Mouse (Mus musculus) CD4-positive, CD25-positive, alpha-beta regulatory T cell, adult 2 months (primary cell): ENCODE data around the gene Sh2b1.

Experiments
- DNase-seq: peaks from one replicate; pipeline ENCODE4 v3.0.0-alpha.2; 2012; ENCODE audit warnings: low read depth, low spot score

Gene Sh2b1

DNA sequence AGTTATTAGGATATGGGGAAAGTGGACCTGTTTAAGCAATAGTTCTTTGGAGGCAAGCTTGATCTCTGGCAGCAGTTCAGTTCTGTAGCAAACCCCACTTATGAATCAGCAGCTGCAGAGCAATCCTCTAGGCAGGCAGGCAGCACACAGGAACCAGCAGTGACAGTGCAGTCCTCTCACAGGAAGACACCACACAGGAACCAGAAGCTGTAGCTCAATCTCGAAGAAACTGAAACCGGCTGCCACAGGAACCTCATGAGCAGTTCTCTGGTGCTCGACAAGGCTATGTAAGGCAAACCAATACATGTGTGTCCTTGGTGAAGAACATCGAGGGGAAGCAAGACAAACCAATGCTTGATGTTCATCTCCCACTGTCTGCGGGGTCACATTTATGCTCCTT is 53.5 kb downstream of the Sh2b1 start:
- peak; percentile 18 for DNase-seq

DNA sequence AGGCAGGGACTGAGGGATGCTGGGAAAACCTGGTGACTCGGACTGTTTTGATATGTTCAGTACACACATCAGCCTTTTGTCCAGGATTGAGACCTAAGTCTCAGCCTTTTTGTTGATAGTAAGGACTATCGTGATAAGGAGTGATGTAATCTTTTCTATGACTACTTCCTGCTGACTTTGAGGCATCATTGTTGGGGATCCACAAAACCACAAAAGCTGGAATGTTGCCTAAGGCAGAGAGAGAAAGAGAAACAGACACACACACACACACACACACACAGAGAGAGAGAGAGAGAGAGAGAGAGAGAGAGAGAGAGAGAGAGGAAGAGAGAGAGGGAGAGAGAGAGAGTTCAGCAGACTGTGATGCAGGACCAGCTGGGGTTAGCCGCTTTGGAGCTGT is 56.7 kb downstream of the Sh2b1 start:
- no peak for DNase-seq

DNA sequence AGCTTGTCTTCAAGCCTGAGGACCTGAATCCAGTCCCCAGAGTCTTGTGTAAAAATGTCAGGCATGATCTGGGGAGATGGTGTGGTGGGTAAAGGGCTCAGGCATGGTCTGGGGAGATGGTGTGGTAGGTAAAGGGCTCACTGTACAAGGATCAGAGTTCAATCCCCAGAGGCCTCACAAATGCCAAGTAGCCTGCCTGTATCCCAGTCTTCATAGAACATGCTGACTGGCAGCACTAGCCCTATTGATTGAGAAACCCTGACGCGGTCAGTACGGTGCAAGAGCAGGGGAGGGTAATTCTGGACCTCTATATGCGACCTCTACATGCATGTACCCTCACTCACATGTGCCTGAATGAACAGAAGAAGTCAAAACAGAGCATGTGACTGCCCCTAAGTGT is 57.6 kb downstream of the Sh2b1 start:
- DNase-seq, result no peak

- DNase-seq, result no peak
These were observed 58.2 kb downstream of the Sh2b1 start for GRCm38 (mm10) chr7:126417045-126417444.
